Mouse (Mus musculus) thymus, adult 2 months (tissue): ENCODE data around the gene Plcb2. TPM values are rescaled to one million over a fixed set of nuclear protein-coding genes. Genes with fewer than 3 reads are reported as not detected.
A peak's percentile ranks its signal among the peaks of the same experiment; 100 is the strongest.

ENCODE experiments used
- DNase-seq: peaks from one replicate; pipeline ENCODE4 v3.0.0; 2021
- H3K27ac ChIP-seq: fragments of 200-500 bp; 2 replicates; pipeline ENCODE4 v1.5.1; 2012; ENCODE audit warnings: low read length, control low read depth; ENCODE audit not compliant: control insufficient read depth, insufficient read depth
- H3K27me3 ChIP-seq: fragments of 200-500 bp; 2 replicates; pipeline ENCODE4 v1.6.1; 2012; ENCODE audit warnings: mild to moderate bottlenecking, low read length, moderate library complexity, mixed read lengths; ENCODE audit not compliant: control insufficient read depth, insufficient read depth
- H3K36me3 ChIP-seq: fragments of 200-500 bp; 2 replicates; pipeline ENCODE4 v1.6.1; 2012; ENCODE audit warnings: mild to moderate bottlenecking, low read length, moderate library complexity; ENCODE audit not compliant: control insufficient read depth, insufficient read depth
- H3K4me1 ChIP-seq: fragments of 200-500 bp; replicated peaks from 2 replicates; pipeline ENCODE4 v1.6.1; 2012; ENCODE audit warnings: low read length; ENCODE audit not compliant: control insufficient read depth, insufficient read depth
- H3K4me3 ChIP-seq: fragments of 200-500 bp; 2 replicates; pipeline ENCODE4 v1.5.1; 2012; ENCODE audit warnings: mild to moderate bottlenecking, low read length, control low read depth, moderate library complexity; ENCODE audit not compliant: control insufficient read depth, insufficient read depth
- CTCF ChIP-seq: fragments of 200-500 bp; IDR thresholded peaks from 2 replicates; pipeline ENCODE4 v1.5.1; 2012; ENCODE audit warnings: mild to moderate bottlenecking, control low read depth, low read length, moderate library complexity, borderline replicate concordance; ENCODE audit not compliant: control insufficient read depth, poor library complexity, insufficient read depth; ENCODE audit errors: extremely low read depth
- POLR2A ChIP-seq: fragments of 200-500 bp; IDR thresholded peaks from 2 replicates; pipeline ENCODE4 v1.6.1; 2012; ENCODE audit warnings: mild to moderate bottlenecking, low read length, control low read depth, moderate library complexity; ENCODE audit not compliant: control insufficient read depth, poor library complexity, insufficient read depth; ENCODE audit errors: extremely low read depth
- WGBS: fragments of 180-500 bp; shearing (Covaris S2); methylation state at CpG from one replicate; pipeline ENCODE4 v1.1.7; 2018; 5-methylcytosine and 5-hydroxymethylcytosine counted together
- polyA plus RNA-seq: library from polyadenylated mRNA; depleted of rRNA; stranded (reverse); fragments of >200 nt; gene quantifications from 2 replicates; pipeline ENCODE4 v1.2.3, GENCODE M21; 2012

Gene Plcb2
- polyA plus RNA-seq, 1 experiment, result 94.4 TPM

- H3K36me3 ChIP-seq, result no peaks in the 10 kb centered on the region
- H3K27me3 ChIP-seq, result no peaks in the 10 kb centered on the region
- TF ChIP-seq POLR2A, result no peak
- no peak for TF ChIP-seq CTCF
- H3K27ac ChIP-seq, result no peak overlapping the region
- 81% methylated on average over 2 of the region's 2 CpGs for WGBS
- no peak for DNase-seq
- H3K4me3 ChIP-seq, result no peak overlapping the region
- peaks cover 23% of the 10 kb centered on the region for H3K4me1 ChIP-seq
Observed at GRCm38 (mm10) chr2:118669785-118670184, 58.5 kb downstream of the Plcb2 start.

GRCm38 (mm10) chr2:118669245-118669644, 59.0 kb downstream of the Plcb2 start:
- H3K4me3 ChIP-seq, result no peak overlapping the region
- H3K27me3 ChIP-seq, result no peaks in the 10 kb centered on the region
- H3K36me3 ChIP-seq, result no peaks in the 10 kb centered on the region
- peaks cover 26% of the 10 kb centered on the region for H3K4me1 ChIP-seq
- WGBS, result 48% methylated on average over 6 of the region's 6 CpGs
- H3K27ac ChIP-seq, result no peak overlapping the region
- no peak for DNase-seq
- no peak for TF ChIP-seq CTCF
- no peak for TF ChIP-seq POLR2A

DNA sequence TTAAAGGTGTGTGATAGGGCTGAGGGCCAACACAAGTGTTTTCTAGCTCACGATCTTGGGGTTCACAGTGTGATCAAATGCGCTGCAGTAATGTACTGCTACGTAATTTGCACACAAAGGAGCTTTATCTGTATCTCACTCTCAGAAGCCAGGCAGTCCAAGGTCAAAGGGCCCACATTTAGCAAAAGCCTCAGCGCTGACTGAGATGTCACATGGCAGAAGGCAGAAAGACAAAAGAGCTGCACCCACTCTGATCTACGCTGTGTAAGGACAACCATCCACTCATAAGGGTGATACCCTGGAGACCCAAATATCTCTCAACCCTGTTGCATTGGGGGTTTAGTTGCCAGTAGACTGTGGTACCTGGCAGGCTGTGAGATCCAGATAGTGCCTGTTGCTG, 61.1 kb downstream of the Plcb2 start:
- Histone ChIP-seq H3K4me1 (peaks cover 45% of the 10 kb centered on the region), H3K36me3 (no peaks in the 10 kb centered on the region), H3K4me3 (no peak overlapping the region), H3K27me3 (no peaks in the 10 kb centered on the region), H3K27ac (no peak overlapping the region)
- DNase-seq, result no peak
- TF ChIP-seq CTCF, result no peak
- TF ChIP-seq POLR2A, result no peak
- 88% methylated on average over 5 of the region's 5 CpGs for WGBS

DNA sequence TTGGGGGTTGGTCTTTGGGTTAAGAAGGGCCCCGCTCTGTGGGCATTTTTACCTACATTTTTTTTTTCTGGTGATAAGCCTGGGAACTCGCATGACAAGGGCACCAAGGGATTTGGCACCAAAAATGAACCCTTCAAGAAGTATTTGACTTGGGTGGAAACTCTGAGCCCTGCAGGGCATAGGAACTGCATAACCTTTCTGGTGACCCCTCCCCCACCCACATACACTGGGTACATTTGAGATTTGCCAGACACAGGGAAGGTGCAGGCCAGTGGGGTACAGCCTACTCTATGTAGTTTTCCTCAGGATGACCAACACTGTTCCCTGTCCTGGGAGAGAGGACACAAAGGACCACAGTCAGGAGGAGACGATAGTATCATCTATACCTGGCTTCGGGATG, 62.6 kb downstream of the Plcb2 start:
- 95% methylated on average over 4 of the region's 4 CpGs for whole genome bisulfite sequencing
- Histone ChIP-seq H3K4me3 (no peak overlapping the region), H3K4me1 (peaks cover 45% of the 10 kb centered on the region), H3K27ac (no peak overlapping the region), H3K36me3 (no peaks in the 10 kb centered on the region), H3K27me3 (no peaks in the 10 kb centered on the region)
- no peak for DNase-seq
- TF ChIP-seq POLR2A, result no peak
- TF ChIP-seq CTCF, result no peak

DNA sequence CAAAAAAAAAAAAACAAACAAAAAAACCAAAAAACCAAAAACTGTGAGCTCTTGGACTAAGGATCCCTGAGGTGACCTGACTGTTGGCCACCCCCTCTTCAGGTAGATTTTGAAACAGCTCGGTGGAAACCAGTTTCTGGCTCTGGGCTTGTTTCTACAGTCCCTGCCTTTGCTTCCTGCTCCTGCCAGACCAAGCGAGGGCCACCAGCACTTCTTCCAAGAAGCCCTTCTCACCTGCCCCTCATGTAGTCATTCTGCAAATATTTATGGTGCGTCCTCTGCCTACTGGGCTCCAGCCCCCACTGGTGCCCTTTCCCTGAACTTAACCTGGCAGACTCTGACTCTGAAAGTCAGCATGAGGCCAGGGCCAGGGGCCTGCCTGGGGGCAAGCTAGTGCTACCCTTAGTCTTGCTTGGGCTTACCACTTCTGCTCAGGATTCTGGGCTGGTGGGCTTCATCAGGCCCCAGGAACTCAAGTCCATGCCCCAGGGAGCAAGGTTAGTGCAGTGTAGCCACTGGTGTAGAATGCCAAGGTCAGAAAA, 63.2 kb downstream of the Plcb2 start:
- TF ChIP-seq CTCF (no peak), POLR2A (no peak)
- Histone ChIP-seq H3K4me1 (peaks cover 45% of the 10 kb centered on the region), H3K36me3 (no peaks in the 10 kb centered on the region), H3K27ac (no peak overlapping the region), H3K27me3 (no peaks in the 10 kb centered on the region), H3K4me3 (no peak overlapping the region)
- no peak for DNase-seq
- 86% methylated on average over 3 of the region's 3 CpGs for WGBS

DNA sequence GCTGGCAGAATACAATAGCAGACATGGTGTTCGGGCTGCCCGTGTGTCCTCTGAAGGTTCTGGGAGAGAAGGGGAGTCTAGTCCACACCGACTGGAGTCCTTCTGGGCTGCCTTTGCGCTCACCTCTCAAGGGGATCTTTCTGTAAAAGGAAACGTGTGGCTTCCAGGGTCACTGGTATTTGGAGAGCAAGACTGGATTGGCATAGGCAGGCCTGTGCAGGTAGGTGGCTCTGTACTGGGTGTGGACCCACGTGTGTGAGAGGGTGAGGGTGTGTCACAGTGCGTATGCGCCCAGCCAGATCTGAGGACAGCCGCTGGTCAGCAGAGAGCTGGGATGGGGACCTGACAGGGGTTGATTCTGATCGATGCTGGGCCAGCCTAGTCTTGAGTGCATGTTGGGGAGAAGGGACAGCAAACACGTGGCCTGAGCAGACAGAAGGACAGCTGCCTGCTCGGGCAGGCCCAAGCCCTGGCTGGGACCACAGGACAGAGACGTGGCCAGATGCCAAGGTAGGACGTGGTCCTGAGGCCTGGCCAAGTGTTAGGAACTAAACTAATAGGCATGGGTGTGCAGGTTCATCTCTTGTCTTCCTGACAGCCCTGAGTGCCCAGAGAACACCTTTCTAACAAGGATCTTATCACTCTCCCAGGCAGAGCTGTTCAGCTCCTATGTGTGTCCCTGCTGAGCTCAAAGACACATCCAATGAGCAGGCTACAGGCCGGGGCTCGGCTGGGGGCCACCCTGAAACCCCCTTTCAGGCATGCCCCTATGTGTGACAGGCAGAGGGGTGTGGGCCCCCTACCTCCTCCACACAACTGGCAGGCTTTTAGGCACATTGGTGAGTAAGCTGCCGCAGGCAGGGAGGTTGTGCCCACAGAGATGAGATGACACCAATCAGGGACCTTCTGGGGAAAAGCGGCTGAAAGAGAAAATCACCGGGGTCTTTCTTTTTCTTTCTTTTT, 64.2 kb downstream of the Plcb2 start:
- H3K4me1 ChIP-seq, result peaks cover 48% of the 10 kb centered on the region
- H3K27me3 ChIP-seq, result no peaks in the 10 kb centered on the region
- DNase-seq, result no peak
- H3K36me3 ChIP-seq, result no peaks in the 10 kb centered on the region
- TF ChIP-seq POLR2A (no peak), CTCF (no peak)
- WGBS, result 85% methylated on average over 19 of the region's 19 CpGs
- peak overlapping the region; percentile 51 for H3K4me3 ChIP-seq
- H3K27ac ChIP-seq, result no peak overlapping the region
